Mouse (Mus musculus): ENCODE measurements around the gene Afmid. TPM values are rescaled to one million over a fixed set of nuclear protein-coding genes. Genes with fewer than 3 reads are reported as not detected.

Afmid gene
- polyA plus RNA-seq, 1 experiment = 11.1 TPM

DNA sequence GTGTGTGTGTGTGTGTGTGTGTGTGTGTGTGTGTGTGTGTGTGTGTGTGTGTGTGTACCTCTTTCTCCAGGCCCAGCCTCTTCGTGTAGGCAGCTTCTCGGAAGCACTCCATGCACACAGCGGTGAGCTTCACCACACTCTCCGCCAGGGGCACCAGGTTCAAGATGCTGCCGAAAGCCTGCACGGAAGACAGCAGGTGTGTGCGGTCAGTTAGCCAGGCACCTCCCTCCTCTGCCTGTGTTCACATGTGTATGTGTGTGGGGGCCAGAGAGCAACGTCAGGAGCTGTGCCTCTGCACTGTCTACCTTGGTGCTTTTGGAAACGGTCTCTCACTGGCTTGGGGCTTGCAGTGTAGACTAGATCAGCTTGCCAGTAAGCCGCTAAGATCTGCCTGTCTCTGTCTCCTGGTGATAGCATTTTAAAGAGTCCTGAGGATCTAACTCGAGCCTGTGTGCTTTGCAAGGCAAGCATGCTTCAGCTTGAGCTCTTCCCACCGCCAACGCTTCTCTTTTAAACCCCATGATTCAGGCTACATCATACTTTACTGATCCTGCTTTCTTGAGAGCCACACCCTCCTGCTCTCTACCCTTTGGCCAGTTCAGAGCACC, 9.2 kb upstream of the Afmid start:
- peak overlapping the region; percentile 52 for H3K27ac ChIP-seq (ENCODE audit: insufficient read depth, low read depth, low read length)
- WGBS = 62% methylated on average over 13 of the region's 13 CpGs

DNA sequence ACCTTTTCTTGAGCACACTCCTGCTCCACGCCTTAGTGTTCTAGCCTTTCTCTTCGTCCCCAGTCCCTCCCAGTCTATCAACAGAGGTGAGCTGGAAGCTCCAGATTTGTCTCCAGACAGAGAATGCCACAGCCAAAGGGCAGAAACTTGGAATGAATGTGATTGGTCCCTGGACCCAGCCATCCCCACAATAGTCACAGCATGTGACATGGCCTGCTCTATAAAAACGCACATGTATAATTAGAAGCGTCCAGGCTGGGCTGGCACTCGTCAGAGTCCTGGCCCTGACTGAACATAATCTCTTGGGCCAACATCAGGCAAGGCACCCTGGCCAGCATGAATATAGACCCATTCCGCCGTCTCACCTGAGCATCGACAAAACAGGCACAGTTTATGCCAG, 6.6 kb upstream of the Afmid start:
- Histone ChIP-seq H3K4me1 (ENCODE audit: control insufficient read depth, insufficient read depth, insufficient read length, low read length) (peaks cover 40% of the 10 kb centered on the region), H3K4me3 (ENCODE audit: low read depth, low read length) (no peak overlapping the region), H3K27ac (ENCODE audit: insufficient read depth, low read depth, low read length) (no peak overlapping the region; the same call in 1 of the 2 replicates), H3K36me3 (ENCODE audit: control insufficient read depth, insufficient read depth, low read length) (peaks cover 32% of the 10 kb centered on the region), H3K27me3 (ENCODE audit: control insufficient read depth, insufficient read depth, low read length) (no peaks in the 10 kb centered on the region)
- WGBS = 62% methylated on average over 8 of the region's 8 CpGs
- no peak for TF ChIP-seq POLR2A (IDR thresholded peaks at IDR 0.05; ENCODE audit: low read depth, low read length)
- TF ChIP-seq CTCF (IDR thresholded peaks at IDR 0.05; ENCODE audit: extremely low read depth, insufficient read length, insufficient replicate concordance, low read depth, low read length) = no peak

More for the DNA sequence above, 9.2 kb upstream of the Afmid start:
- Histone ChIP-seq H3K4me1 (ENCODE audit: control insufficient read depth, insufficient read depth, insufficient read length, low read length) (peaks cover 39% of the 10 kb centered on the region), H3K36me3 (ENCODE audit: control insufficient read depth, insufficient read depth, low read length) (peaks cover 43% of the 10 kb centered on the region), H3K27me3 (ENCODE audit: control insufficient read depth, insufficient read depth, low read length) (no peaks in the 10 kb centered on the region), H3K4me3 (ENCODE audit: low read depth, low read length) (no peak overlapping the region)
- TF ChIP-seq CTCF (IDR thresholded peaks at IDR 0.05; ENCODE audit: extremely low read depth, insufficient read length, insufficient replicate concordance, low read depth, low read length) = no peak
- 0 out of 2 replicates have a peak, but pooled peaks have one; percentile 19 for TF ChIP-seq POLR2A (IDR thresholded peaks at IDR 0.05; ENCODE audit: low read depth, low read length)

DNA sequence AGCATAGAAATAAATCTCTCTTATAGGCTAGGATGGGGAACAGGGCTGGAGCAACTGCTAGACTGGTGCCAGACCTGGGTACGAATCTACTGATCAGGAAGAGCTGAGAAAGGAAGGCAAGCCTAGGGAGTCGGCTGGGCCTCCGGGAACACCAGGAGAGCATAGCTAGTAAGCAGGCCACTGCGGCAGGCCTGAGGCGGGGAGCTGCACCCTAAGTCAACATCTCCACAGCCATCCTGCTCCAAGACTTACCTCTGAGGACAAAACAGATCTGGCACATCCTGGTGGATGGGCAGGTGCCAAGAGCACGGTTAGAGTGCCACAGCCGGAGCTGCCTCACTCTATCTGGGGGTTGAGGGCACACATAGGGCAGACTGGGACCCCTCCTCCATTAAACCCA, 5.6 kb upstream of the Afmid start:
- no peak overlapping the region for H3K4me3 ChIP-seq (ENCODE audit: low read depth, low read length)
- H3K27ac ChIP-seq (ENCODE audit: insufficient read depth, low read depth, low read length) = no peak overlapping the region
- TF ChIP-seq CTCF (IDR thresholded peaks at IDR 0.05; ENCODE audit: extremely low read depth, insufficient read length, insufficient replicate concordance, low read depth, low read length) (no peak), POLR2A (IDR thresholded peaks at IDR 0.05; ENCODE audit: low read depth, low read length) (no peak)
- WGBS = 44% methylated on average over 7 of the region's 7 CpGs
- H3K27me3 ChIP-seq (ENCODE audit: control insufficient read depth, insufficient read depth, low read length) = no peaks in the 10 kb centered on the region
- peaks cover 35% of the 10 kb centered on the region for H3K4me1 ChIP-seq (ENCODE audit: control insufficient read depth, insufficient read depth, insufficient read length, low read length)
- H3K36me3 ChIP-seq (ENCODE audit: control insufficient read depth, insufficient read depth, low read length) = peaks cover 24% of the 10 kb centered on the region

DNA sequence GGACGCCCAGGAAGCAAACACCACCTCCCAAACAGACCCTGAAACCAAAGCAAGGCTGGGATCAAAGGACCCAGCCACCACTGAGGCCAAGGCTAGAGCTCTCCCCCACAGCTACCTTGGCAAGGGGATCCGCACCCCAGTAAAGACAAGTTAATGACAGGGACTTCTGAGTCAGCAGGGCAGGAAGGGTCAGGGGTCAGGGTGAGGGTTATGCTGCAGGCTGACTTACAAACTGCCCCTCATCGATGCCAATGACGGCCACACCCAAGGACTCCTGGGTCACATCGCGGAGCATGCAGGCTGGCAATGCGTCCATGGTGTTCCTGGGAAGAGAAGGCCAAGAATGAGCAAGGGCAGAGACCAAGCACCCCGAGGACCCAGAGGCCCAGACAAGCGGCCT, 3.9 kb upstream of the Afmid start:
- TF ChIP-seq CTCF (IDR thresholded peaks at IDR 0.05; ENCODE audit: extremely low read depth, insufficient read length, insufficient replicate concordance, low read depth, low read length) (no peak), POLR2A (IDR thresholded peaks at IDR 0.05; ENCODE audit: low read depth, low read length) (no peak)
- Histone ChIP-seq H3K27ac (ENCODE audit: insufficient read depth, low read depth, low read length) (no peak overlapping the region), H3K27me3 (ENCODE audit: control insufficient read depth, insufficient read depth, low read length) (no peaks in the 10 kb centered on the region), H3K36me3 (ENCODE audit: control insufficient read depth, insufficient read depth, low read length) (peaks cover 24% of the 10 kb centered on the region), H3K4me1 (ENCODE audit: control insufficient read depth, insufficient read depth, insufficient read length, low read length) (peaks cover 29% of the 10 kb centered on the region), H3K4me3 (ENCODE audit: low read depth, low read length) (no peak overlapping the region)
- 66% methylated on average over 9 of the region's 9 CpGs for WGBS

DNA sequence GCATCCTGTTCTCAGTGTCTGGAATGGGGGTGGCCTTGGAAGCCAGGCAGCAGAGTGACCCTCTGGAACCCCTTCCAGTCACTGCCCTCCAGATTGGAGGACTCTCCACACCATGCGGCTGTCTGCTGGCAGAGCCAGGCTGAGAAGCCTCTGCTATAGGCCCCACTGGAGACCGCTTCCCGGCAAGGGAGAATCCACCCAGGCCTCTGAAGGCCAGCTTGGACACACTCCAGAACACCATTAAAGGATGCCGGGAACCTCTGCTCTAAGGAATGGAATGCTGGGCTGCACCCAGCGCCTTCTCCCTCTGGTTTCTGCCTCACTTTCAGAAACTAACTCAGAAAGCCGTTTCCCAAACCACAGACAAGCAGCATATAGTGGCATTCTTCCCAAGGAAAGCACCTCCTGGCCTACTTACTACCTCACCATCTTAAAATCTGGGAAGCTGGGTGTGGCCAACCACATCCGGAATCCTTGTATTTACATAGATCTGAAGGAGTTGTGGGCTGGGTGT, 2.9 kb upstream of the Afmid start:
- peaks cover 34% of the 10 kb centered on the region for H3K4me1 ChIP-seq (ENCODE audit: control insufficient read depth, insufficient read depth, insufficient read length, low read length)
- TF ChIP-seq CTCF (IDR thresholded peaks at IDR 0.05; ENCODE audit: extremely low read depth, insufficient read length, insufficient replicate concordance, low read depth, low read length) = no peak
- no peak for TF ChIP-seq POLR2A (IDR thresholded peaks at IDR 0.05; ENCODE audit: low read depth, low read length)
- H3K27me3 ChIP-seq (ENCODE audit: control insufficient read depth, insufficient read depth, low read length) = no peaks in the 10 kb centered on the region
- no peak overlapping the region for H3K4me3 ChIP-seq (ENCODE audit: low read depth, low read length)
- WGBS = 52% methylated on average over 7 of the region's 7 CpGs
- H3K27ac ChIP-seq (ENCODE audit: insufficient read depth, low read depth, low read length) = peak overlapping the region; percentile 25
- H3K36me3 ChIP-seq (ENCODE audit: control insufficient read depth, insufficient read depth, low read length) = peaks cover 17% of the 10 kb centered on the region

DNA sequence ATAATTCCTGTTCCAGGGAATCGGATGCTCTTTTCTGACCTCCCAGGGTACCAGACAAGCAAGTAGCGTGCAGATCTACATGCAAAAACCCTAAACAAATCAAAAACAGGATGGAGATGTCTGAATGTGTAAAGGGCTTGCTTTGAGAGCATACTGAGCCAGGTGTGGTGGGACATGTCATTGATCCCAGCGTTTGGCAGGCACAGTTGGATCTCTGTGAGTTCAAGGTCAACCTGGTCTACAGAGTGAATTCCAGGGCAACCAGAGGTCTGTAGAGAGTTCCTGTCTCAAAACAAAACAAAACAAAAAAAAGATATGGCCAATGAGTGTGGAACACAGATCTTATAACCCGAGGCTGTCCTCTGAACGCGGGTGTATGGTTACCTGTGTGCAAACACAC, 2.3 kb upstream of the Afmid start:
- Histone ChIP-seq H3K36me3 (ENCODE audit: control insufficient read depth, insufficient read depth, low read length) (peaks cover 12% of the 10 kb centered on the region), H3K27ac (ENCODE audit: insufficient read depth, low read depth, low read length) (peak overlapping the region; percentile 85; the same call in 1 of the 2 replicates), H3K4me3 (ENCODE audit: low read depth, low read length) (no peak overlapping the region), H3K4me1 (ENCODE audit: control insufficient read depth, insufficient read depth, insufficient read length, low read length) (peaks cover 40% of the 10 kb centered on the region), H3K27me3 (ENCODE audit: control insufficient read depth, insufficient read depth, low read length) (no peaks in the 10 kb centered on the region)
- WGBS = 67% methylated on average over 6 of the region's 6 CpGs
- TF ChIP-seq CTCF (IDR thresholded peaks at IDR 0.05; ENCODE audit: extremely low read depth, insufficient read length, insufficient replicate concordance, low read depth, low read length) (no peak), POLR2A (IDR thresholded peaks at IDR 0.05; ENCODE audit: low read depth, low read length) (no peak)

DNA sequence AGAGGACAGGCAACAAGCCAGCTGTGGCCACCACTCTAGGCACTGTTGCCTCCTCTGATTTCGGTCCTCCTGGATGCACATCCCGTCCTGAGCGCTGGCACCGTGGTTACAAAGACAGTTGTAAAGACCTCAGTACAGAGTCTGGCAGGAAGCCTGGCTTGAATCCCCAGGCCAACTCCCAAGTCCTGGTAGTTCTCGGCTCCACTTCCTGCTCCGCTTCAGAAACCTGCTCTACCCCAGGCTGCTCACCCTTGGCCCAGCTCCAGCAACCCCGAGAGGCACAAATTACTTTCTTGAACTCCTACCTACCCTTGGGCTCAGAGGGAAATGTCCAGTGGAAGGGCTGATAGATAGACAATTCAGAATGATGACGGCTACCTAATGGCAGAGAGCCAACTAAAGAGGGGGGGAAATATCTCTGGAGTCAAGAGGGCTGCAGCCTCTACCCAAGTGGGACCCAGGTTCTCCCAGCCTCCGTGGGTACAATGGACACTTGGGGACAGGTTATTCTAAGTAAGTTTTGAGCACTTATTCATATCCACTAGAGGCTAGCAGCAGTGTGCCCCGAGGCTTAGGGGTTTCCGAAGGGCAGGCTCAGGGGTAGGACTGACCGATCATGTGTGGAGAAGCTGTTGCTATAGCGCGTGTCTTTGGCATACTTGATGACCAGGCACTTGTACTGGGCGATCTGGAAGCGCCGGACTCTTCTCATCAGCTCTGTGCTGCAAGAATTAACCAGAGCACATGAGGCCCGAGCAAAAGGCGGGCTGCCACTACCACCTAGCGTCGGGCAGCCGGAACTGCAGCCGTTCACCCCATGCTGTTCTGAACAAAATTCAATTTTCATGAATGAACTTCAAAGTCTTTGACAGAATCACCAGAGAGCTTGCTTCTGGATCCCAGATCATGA, 1.4 kb upstream of the Afmid start:
- Histone ChIP-seq H3K36me3 (ENCODE audit: control insufficient read depth, insufficient read depth, low read length) (peaks cover 10% of the 10 kb centered on the region), H3K27me3 (ENCODE audit: control insufficient read depth, insufficient read depth, low read length) (no peaks in the 10 kb centered on the region), H3K27ac (ENCODE audit: insufficient read depth, low read depth, low read length) (peak overlapping the region; percentile 85), H3K4me1 (ENCODE audit: control insufficient read depth, insufficient read depth, insufficient read length, low read length) (peaks cover 46% of the 10 kb centered on the region), H3K4me3 (ENCODE audit: low read depth, low read length) (peak overlapping the region; percentile 49)
- TF ChIP-seq POLR2A (IDR thresholded peaks at IDR 0.05; ENCODE audit: low read depth, low read length) = no peak
- peak; percentile 88 for TF ChIP-seq CTCF (IDR thresholded peaks at IDR 0.05; ENCODE audit: extremely low read depth, insufficient read length, insufficient replicate concordance, low read depth, low read length)
- WGBS = 2% methylated on average over 23 of the region's 23 CpGs
